Mouse (Mus musculus): ENCODE measurements at regions not wholly inside any gene's neighbourhood (a gene's known extent, or its start where the extent isn't known, plus 50 kb on each side); places are given as distances from the start of the nearest gene placed in this dataset.

DNA sequence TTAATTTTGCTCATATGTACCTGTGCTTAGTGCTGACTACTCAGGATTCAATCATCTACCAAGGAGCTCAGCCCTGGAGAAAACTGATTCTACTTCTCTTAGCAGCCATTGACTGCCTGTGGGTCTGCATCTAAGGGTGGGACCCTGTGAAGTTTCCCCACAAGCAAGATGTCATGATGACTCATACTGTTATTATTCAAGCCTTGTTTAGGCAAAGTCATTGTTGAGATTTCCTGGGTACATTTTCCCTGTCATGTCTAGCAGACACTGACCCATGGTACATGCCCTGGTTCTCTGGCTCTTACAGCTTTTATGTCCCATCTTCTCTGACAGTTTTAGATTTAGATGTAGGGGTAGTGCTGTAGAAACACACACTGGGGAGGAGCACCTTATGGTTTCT lies 853.8 kb downstream of the Car8 start:
- TF ChIP-seq CTCF (IDR thresholded peaks at IDR 0.05; ENCODE audit: borderline replicate concordance, extremely low read depth, insufficient read depth, insufficient read length) (no peak), POLR2A (IDR thresholded peaks at IDR 0.05; ENCODE audit: borderline replicate concordance, extremely low read depth, insufficient read depth, insufficient read length, poor library complexity, severe bottlenecking) (no peak)
- no peak for DNase-seq (ENCODE audit: low read depth)

DNA sequence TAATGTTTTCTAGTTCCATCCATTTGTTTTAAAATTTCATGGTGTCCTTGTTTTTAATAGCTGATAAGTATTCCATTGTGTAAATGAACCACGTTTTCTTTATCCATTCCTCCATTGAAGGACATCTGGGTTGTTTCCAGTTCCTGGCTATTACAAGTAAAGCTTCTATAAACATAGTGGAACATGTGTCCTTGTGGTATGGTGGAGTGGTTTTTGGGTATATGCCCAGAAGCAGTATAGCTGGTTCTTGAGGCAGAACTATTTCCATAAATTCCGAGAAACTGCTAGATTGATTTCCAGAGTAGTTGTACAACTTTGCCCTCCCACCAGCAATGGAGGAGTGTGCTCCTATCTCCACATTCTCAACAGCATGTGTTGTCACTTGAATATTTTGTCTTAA lies 858.8 kb downstream of the Car8 start:
- DNase-seq (ENCODE audit: low read depth): no peak
- TF ChIP-seq CTCF (IDR thresholded peaks at IDR 0.05; ENCODE audit: borderline replicate concordance, extremely low read depth, insufficient read depth, insufficient read length): no peak
- no peak for TF ChIP-seq POLR2A (IDR thresholded peaks at IDR 0.05; ENCODE audit: borderline replicate concordance, extremely low read depth, insufficient read depth, insufficient read length, poor library complexity, severe bottlenecking)

DNA sequence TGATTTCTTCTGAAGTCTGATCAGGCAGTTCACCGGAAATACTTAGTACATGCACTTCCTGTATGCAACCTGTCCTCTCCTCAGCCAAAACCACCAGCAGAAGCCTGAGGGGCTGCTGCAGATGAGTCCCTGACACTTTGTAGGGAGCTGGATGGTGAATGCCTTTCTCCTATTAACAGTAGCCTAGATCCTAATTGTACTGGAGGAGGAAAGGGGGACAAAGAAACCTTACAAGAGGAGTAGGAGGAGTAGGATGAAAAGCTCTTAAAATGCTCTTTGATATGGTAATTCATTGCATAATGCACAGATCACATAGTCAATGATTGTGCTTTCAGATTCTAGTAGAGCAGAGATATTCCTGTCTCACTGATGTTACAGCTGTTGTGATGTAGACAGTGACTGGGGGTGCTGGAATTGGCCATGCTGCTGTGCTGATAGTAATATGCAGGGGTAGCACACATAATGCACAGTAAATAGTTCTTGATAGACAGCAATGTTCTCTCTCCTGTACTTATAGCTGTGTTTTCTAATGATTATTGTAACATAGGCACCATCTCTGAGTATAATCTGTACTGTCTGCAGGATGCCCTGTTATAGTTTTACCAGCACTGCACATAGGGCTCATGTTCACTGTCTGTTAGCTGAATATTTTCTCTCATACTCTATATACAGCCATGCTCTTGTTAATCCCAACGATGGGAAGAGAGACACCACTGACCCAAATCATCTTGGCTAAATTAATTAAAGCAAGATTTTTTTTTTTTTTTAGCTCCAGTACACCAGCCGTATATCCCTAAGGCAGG lies 874.4 kb downstream of the Car8 start:
- TF ChIP-seq CTCF (IDR thresholded peaks at IDR 0.05; ENCODE audit: borderline replicate concordance, extremely low read depth, insufficient read depth, insufficient read length) (no peak), POLR2A (IDR thresholded peaks at IDR 0.05; ENCODE audit: borderline replicate concordance, extremely low read depth, insufficient read depth, insufficient read length, poor library complexity, severe bottlenecking) (no peak)
- DNase-seq (ENCODE audit: low read depth): peak; percentile 72

DNA sequence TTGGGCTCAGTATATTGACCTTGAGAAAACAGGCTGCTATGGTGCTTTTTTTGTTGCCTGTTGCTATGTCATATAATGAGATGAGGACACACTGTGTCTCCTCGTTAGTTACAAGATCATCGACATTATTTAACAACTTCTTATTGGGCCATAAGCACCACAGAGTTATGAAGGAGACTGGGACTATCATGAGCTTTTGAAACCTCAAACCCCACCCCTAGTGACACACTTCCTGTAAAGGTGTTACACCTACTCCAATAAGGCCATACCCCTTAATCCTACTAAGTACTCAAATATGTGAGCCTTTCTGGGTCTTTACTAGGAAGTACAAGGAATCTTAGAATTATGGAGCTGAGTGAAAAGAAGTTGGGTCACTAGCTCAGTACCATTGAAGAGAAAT lies 875.3 kb downstream of the Car8 start:
- DNase-seq (ENCODE audit: low read depth): no peak
- TF ChIP-seq CTCF (IDR thresholded peaks at IDR 0.05; ENCODE audit: borderline replicate concordance, extremely low read depth, insufficient read depth, insufficient read length) (no peak), POLR2A (IDR thresholded peaks at IDR 0.05; ENCODE audit: borderline replicate concordance, extremely low read depth, insufficient read depth, insufficient read length, poor library complexity, severe bottlenecking) (no peak)

DNA sequence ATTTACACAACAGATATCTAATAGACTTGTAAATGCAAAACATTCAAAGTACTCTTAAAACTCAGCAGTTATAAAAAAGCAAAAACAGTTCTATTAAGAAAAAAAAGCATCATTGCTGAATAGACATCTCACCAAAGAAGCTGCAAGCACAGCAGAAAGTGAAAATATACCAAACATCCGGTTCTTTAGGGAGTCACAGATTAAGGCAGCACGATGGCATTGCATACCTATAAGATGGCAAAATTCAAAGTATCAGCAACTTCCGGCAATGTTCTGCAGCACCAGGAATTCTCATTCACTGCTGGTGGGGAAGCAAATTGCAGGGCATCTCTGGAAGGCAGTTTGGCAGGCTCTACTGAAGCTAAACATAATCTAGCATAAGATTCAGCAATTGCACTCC lies 882.6 kb downstream of the Car8 start:
- DNase-seq (ENCODE audit: low read depth): no peak
- no peak for TF ChIP-seq CTCF (IDR thresholded peaks at IDR 0.05; ENCODE audit: borderline replicate concordance, extremely low read depth, insufficient read depth, insufficient read length)

DNA sequence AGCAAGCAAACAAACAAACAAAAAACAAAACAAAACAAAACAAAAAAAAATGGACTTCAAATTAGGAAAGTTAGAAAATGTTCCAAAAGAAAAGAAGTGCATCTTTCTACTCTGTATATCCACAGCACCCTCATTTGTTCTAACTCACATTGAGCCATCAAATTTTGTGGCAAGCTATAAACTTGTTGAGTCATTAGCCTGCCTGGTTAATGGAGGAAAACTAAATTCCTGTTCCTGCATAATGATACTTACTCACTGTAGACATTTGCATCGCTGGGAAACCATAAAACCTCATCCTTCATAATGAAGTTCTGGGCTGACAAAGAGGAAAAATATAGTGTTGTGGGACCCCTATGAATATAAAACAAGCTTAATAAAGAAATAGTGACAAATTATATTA lies 891.5 kb downstream of the Car8 start:
- TF ChIP-seq POLR2A (IDR thresholded peaks at IDR 0.05; ENCODE audit: borderline replicate concordance, extremely low read depth, insufficient read depth, insufficient read length, poor library complexity, severe bottlenecking) (no peak), CTCF (IDR thresholded peaks at IDR 0.05; ENCODE audit: borderline replicate concordance, extremely low read depth, insufficient read depth, insufficient read length) (no peak)
- no peak for DNase-seq (ENCODE audit: low read depth)

DNA sequence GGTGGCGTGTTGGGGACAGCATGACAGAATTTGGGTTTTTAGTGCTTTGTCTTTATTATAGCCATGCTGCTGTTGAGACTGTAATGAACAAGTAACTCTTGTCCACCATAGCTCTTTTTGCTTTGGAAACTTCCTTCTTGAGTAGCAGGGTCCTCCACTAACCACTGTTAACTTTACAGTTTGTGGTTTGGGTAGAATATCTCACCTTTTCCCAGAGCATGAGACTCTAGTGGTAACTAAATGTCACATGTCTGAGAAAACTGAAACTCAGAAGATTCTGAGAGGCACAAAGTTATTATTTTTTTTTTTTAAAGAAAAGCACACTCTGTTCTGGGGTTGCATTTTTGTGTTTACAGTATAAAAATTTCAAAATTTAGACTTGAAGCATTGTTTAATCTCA lies 897.7 kb downstream of the Car8 start:
- TF ChIP-seq POLR2A (IDR thresholded peaks at IDR 0.05; ENCODE audit: borderline replicate concordance, extremely low read depth, insufficient read depth, insufficient read length, poor library complexity, severe bottlenecking) (no peak), CTCF (IDR thresholded peaks at IDR 0.05; ENCODE audit: borderline replicate concordance, extremely low read depth, insufficient read depth, insufficient read length) (no peak)
- DNase-seq (ENCODE audit: low read depth): no peak

DNA sequence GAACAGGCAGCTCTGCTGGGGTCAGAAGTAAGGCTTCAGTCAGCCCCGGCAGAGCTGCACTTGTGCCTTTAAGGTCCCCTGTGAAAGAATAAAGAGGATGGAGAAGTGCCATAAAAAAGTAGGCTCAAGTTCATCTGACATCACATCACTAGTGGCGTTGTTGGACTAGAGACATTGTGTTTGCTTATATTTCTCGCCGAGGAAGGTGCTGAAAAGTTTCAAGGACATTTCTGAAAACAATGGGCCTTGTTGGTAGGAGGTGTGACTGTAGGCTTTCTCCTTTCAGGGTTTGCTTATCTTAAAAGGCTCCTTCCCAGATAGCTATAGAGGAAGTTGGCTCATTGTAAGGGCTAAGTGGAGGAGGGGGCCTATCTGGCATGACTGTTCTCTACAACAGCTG lies 924.6 kb downstream of the Car8 start:
- no peak for TF ChIP-seq POLR2A (IDR thresholded peaks at IDR 0.05; ENCODE audit: borderline replicate concordance, extremely low read depth, insufficient read depth, insufficient read length, poor library complexity, severe bottlenecking)
- no peak for TF ChIP-seq CTCF (IDR thresholded peaks at IDR 0.05; ENCODE audit: borderline replicate concordance, extremely low read depth, insufficient read depth, insufficient read length)
- DNase-seq (ENCODE audit: low read depth): no peak

DNA sequence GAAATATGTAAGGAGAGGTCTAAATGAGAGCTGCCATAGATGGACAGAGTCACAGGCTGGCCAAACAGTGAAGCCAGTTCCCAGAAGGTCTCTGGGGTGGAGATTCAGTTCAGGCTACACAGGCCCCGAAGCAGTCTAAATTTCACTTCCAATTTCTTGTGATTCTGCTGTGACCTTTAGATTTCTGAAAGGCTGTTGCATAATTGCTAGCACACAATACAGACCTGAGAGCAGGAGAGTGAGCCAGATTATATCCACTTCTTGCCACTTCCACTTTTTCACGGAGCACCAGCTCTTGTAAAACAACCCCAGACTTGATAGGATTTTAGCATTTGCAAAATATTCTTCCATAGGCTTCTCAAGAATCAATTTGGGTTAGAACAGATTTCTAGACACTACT lies 925.6 kb downstream of the Car8 start:
- TF ChIP-seq CTCF (IDR thresholded peaks at IDR 0.05; ENCODE audit: borderline replicate concordance, extremely low read depth, insufficient read depth, insufficient read length) (no peak), POLR2A (IDR thresholded peaks at IDR 0.05; ENCODE audit: borderline replicate concordance, extremely low read depth, insufficient read depth, insufficient read length, poor library complexity, severe bottlenecking) (no peak)
- no peak for DNase-seq (ENCODE audit: low read depth)

DNA sequence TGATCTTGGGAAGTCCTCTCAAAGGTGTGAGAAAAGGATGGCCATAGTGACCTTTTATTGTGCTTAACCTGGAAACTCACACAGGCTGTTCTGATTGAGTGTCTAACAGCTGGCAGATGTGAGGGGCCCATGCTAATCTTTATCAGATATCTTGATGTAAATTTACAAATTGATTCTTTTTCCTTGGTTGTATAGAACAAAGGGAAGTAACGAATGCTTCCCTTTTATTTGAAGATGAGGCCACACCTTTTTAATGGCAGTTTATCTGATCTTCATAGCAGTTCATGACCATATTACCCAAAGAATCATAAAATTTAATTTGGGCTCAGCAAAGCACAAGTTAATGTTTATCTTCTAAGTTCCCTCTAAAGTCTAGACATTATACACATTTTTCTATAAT lies 926.7 kb downstream of the Car8 start:
- TF ChIP-seq POLR2A (IDR thresholded peaks at IDR 0.05; ENCODE audit: borderline replicate concordance, extremely low read depth, insufficient read depth, insufficient read length, poor library complexity, severe bottlenecking) (no peak), CTCF (IDR thresholded peaks at IDR 0.05; ENCODE audit: borderline replicate concordance, extremely low read depth, insufficient read depth, insufficient read length) (no peak)
- DNase-seq (ENCODE audit: low read depth): no peak

DNA sequence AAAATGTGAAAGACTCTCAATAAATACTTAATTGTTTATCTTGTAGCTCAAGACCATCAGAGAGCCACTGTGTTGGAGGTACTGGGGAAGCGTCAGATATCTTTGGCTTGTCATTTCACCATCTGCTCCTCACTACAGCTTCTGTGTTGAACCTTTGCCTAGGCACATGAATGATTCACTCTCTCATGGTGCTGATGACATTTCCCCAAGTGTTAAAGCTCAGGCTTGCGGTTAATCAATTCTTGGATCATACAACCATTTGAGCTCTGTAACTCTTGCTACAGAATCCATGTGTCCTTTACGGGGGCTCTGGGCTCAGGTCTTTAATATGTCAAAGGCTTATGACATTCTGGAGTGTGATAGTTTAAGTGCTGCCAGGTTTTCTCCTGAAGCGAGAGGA lies 969.8 kb downstream of the Car8 start:
- peak; percentile 50 for DNase-seq (ENCODE audit: low read depth)
- TF ChIP-seq POLR2A (IDR thresholded peaks at IDR 0.05; ENCODE audit: borderline replicate concordance, extremely low read depth, insufficient read depth, insufficient read length, poor library complexity, severe bottlenecking) (no peak), CTCF (IDR thresholded peaks at IDR 0.05; ENCODE audit: borderline replicate concordance, extremely low read depth, insufficient read depth, insufficient read length) (no peak)

DNA sequence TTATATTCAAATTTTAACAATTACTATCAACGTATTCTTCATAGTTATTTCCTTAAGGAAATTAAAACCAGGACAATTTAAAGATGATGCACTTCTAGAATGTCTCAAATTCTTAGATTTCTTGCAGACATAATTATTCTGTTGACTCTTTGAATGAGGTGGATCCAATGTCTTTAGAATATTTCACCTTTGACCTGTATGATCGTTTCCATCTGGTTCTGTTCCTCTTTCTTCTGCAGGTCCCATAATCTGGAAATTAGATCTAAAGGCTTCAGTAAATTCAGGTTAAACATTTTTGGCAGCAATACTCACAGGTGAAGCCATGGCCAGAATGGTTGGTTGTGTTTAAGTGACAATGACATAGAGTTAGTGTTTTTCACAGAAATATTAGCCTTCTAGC lies 982.4 kb downstream of the Car8 start:
- DNase-seq (ENCODE audit: low read depth): no peak
- TF ChIP-seq POLR2A (IDR thresholded peaks at IDR 0.05; ENCODE audit: borderline replicate concordance, extremely low read depth, insufficient read depth, insufficient read length, poor library complexity, severe bottlenecking) (no peak), CTCF (IDR thresholded peaks at IDR 0.05; ENCODE audit: borderline replicate concordance, extremely low read depth, insufficient read depth, insufficient read length) (no peak)

Data from brain, embryonic 14.5 days (tissue).